Mouse (Mus musculus) liver, embryonic 13.5 days (tissue): Measurements from ENCODE around the gene Psmd1. TPM values are rescaled to one million over a fixed set of nuclear protein-coding genes. Genes with fewer than 3 reads are reported as not detected.
"Not testable (repeated sequence)": the region's sequence is repeated elsewhere in the genome, so short reads cannot be mapped to it uniquely, and the experiment has no call there.

Source experiments
- ATAC-seq: fragments of 200-750 bp; cut with Nextera tagmentation; 2 replicates; pipeline ENCODE4 v1.8.0; 2017; ENCODE audit warnings: low read depth, mild to moderate bottlenecking, moderate number of reproducible peaks, moderate library complexity
- DNase-seq: peaks from one replicate; pipeline ENCODE4 v3.0.0; 2022
- H3K27ac ChIP-seq: fragments of 300-500 bp; sonication (generic); 2 replicates; pipeline ENCODE4 v1.5.1; 2015; ENCODE audit warnings: moderate library complexity, mild to moderate bottlenecking, inconsistent platforms
- H3K27me3 ChIP-seq: fragments of 300-500 bp; sonication (generic); 2 replicates; pipeline ENCODE4 v1.6.1; 2015; ENCODE audit warnings: mild to moderate bottlenecking, inconsistent platforms
- H3K36me3 ChIP-seq: fragments of 300-500 bp; sonication (generic); 2 replicates; pipeline ENCODE4 v1.6.1; 2015; ENCODE audit warnings: mild to moderate bottlenecking, inconsistent platforms
- H3K4me1 ChIP-seq: fragments of 300-500 bp; sonication (generic); replicated peaks from 2 replicates; pipeline ENCODE4 v1.6.1; 2015; ENCODE audit warnings: inconsistent platforms
- H3K4me2 ChIP-seq: fragments of 300-500 bp; sonication (generic); 2 replicates; pipeline ENCODE4 v1.6.1; 2015; ENCODE audit warnings: inconsistent platforms, mild to moderate bottlenecking, moderate library complexity
- H3K4me3 ChIP-seq: fragments of 300-500 bp; sonication (generic); replicated peaks from 2 replicates; pipeline ENCODE4 v1.5.1; 2015; ENCODE audit warnings: mild to moderate bottlenecking, inconsistent platforms
- H3K9ac ChIP-seq: fragments of 300-500 bp; sonication (generic); 2 replicates; pipeline ENCODE4 v1.6.1; 2015; ENCODE audit warnings: mild to moderate bottlenecking, inconsistent platforms
- H3K9me3 ChIP-seq: fragments of 300-500 bp; sonication (generic); replicated peaks from 2 replicates; pipeline ENCODE4 v1.6.1; 2016; ENCODE audit warnings: inconsistent platforms
- WGBS: fragments of 180-500 bp; shearing (Covaris S2); methylation state at CpG from one replicate; pipeline ENCODE4 v1.1.7; 2015; ENCODE audit not compliant: insufficient replicate concordance; 5-methylcytosine and 5-hydroxymethylcytosine counted together
- polyA plus RNA-seq: library from polyadenylated mRNA; unstranded; fragments of >200 nt; fragmentation: Nextera tagmentation; extraction: Ambion mirVana; gene quantifications from 2 replicates; pipeline ENCODE4 v1.2.1, GENCODE M21; 2015

Gene Psmd1
- 134 and 155 TPM in 2 replicates for polyA plus RNA-seq

GRCm38 (mm10) chr1:86064271-86064991 lies at the start of gene Psmd1:
Psmd1 (plus strand) TSS chr1:86064387.
- DNase-seq (peak; percentile 84), ATAC-seq (peak; percentile 89)
- Histone ChIP-seq H3K27me3 (no peaks in the 10 kb centered on the region), H3K9ac (peak within 1 kb of the TSS; percentile 99), H3K27ac (peak within 1 kb of the TSS; percentile 87), H3K9me3 (no peaks in the 10 kb centered on the region), H3K36me3 (peaks cover 18% of the 10 kb centered on the region), H3K4me3 (peak within 1 kb of the TSS; percentile 99), H3K4me1 (peaks cover 50% of the 10 kb centered on the region), H3K4me2 (peak within 1 kb of the TSS; percentile 92)
- WGBS, result under 1% methylated on average over 47 of the region's 47 CpGs

- peaks cover 42% of the 10 kb centered on the region for H3K27me3 ChIP-seq
- H3K4me2 ChIP-seq, H3K27ac ChIP-seq, H3K9me3 ChIP-seq, H3K9ac ChIP-seq, ATAC-seq, H3K4me1 ChIP-seq, H3K4me3 ChIP-seq, DNase-seq, H3K36me3 ChIP-seq: not testable (repeated sequence)
- 87% methylated on average over 9 of the region's 9 CpGs for WGBS
These were observed 48.4 kb upstream of the Psmd1 start for GRCm38 (mm10) chr1:86015758-86016157.

GRCm38 (mm10) chr1:86016516-86016915 lies 47.7 kb upstream of the Psmd1 start, which contains the start of gene Spata3:
Spata3 (plus strand) TSS chr1:86016816.
- no peaks in the 10 kb centered on the region for H3K36me3 ChIP-seq
- no peaks in the 10 kb centered on the region for H3K9me3 ChIP-seq
- 72% methylated on average over 8 of the region's 8 CpGs for WGBS
- no peak within 1 kb of the TSS for H3K27ac ChIP-seq
- H3K27me3 ChIP-seq, result peaks cover 45% of the 10 kb centered on the region
- ATAC-seq (no peak), DNase-seq (no peak)
- no peak within 1 kb of the TSS for H3K9ac ChIP-seq
- no peak within 1 kb of the TSS for H3K4me2 ChIP-seq
- H3K4me1 ChIP-seq, result no peaks in the 10 kb centered on the region
- no peak within 1 kb of the TSS for H3K4me3 ChIP-seq

DNA sequence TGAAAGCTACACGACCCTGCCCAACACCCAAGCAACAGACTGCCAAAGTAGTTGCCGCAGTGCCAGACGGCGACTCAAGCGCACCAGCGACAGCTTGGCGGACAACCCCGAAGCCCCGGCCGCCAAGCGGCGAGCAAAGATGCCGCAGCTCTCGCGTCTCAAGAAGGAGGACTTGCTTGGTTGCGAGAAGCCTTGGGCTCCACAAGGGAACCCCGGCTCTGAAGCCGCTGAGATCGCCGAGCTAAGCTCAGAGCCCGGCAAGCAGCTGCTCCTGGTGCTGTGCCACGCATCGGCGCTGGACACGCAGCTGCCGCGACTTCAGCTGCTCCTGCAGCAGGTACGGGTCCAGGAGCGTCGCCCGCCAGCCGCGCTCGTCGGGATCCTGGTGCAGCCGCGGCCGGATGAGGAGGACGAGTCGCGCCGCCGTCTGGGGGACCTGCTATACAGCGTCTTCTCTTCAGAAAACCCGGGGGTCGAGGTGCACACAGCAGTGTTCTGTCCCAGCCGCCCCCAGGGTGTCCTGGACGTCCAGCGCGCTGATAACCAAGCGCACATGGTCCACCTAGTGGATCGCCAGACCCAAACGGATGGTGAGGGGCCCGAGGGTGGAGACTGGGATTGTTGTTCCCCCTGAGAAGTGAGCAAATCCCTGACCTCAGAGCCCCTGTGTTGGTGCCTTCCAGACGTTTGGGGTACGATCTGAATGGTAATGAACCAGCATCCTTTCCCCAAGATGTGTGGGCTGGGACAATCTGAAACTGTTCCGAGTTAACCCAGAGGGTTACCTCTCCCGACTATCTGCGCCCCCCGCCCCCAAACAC lies 45.7 kb upstream of the Psmd1 start:
- ATAC-seq, result no peak
- peak overlapping the region; percentile 43 for H3K4me3 ChIP-seq
- no peak overlapping the region for H3K27ac ChIP-seq
- 0 out of 2 replicates have a peak overlapping the region, but pooled peaks have one; percentile 41 for H3K9ac ChIP-seq
- H3K9me3 ChIP-seq, result no peaks in the 10 kb centered on the region
- peaks cover 48% of the 10 kb centered on the region for H3K27me3 ChIP-seq
- 0 out of 2 replicates have a peak, but pooled peaks cover 3% of the 10 kb centered on the region for H3K4me1 ChIP-seq
- WGBS, result 2% methylated on average over 58 of the region's 60 CpGs
- H3K36me3 ChIP-seq, result no peaks in the 10 kb centered on the region
- DNase-seq, result no peak
- H3K4me2 ChIP-seq, result peak overlapping the region; percentile 63

GRCm38 (mm10) chr1:86021365-86021989 lies 42.7 kb upstream of the Psmd1 start:
- Histone ChIP-seq H3K9ac (no peak overlapping the region), H3K4me2 (no peak overlapping the region), H3K36me3 (no peaks in the 10 kb centered on the region), H3K4me3 (no peak overlapping the region), H3K27me3 (peaks cover 47% of the 10 kb centered on the region), H3K9me3 (no peaks in the 10 kb centered on the region), H3K4me1 (0 out of 2 replicates have a peak, but pooled peaks cover 3% of the 10 kb centered on the region), H3K27ac (no peak overlapping the region)
- no peak for ATAC-seq
- no peak for DNase-seq
- WGBS, result 41% methylated on average over 11 of the region's 11 CpGs

GRCm38 (mm10) chr1:86032273-86032987 lies 31.8 kb upstream of the Psmd1 start:
- DNase-seq (no peak), ATAC-seq (no peak)
- no peaks in the 10 kb centered on the region for H3K4me1 ChIP-seq
- peaks cover 19% of the 10 kb centered on the region for H3K27me3 ChIP-seq
- H3K27ac ChIP-seq, result no peak overlapping the region
- H3K36me3 ChIP-seq, result no peaks in the 10 kb centered on the region
- no peak overlapping the region for H3K4me2 ChIP-seq
- WGBS, result 29% methylated on average over 11 of the region's 11 CpGs
- H3K9me3 ChIP-seq, result no peaks in the 10 kb centered on the region
- H3K4me3 ChIP-seq, result no peak overlapping the region
- H3K9ac ChIP-seq, result no peak overlapping the region

- no peak overlapping the region for H3K9ac ChIP-seq
- H3K4me1 ChIP-seq, result peaks cover 10% of the 10 kb centered on the region
- 44% methylated on average over 3 of the region's 3 CpGs for WGBS
- DNase-seq (no peak), ATAC-seq (0 out of 2 replicates have a peak, but pooled peaks have one; percentile 38)
- no peaks in the 10 kb centered on the region for H3K9me3 ChIP-seq
- no peak overlapping the region for H3K4me3 ChIP-seq
- H3K4me2 ChIP-seq, result no peak overlapping the region
- peak overlapping the region; percentile 18 for H3K27ac ChIP-seq
- peaks cover 11% of the 10 kb centered on the region for H3K27me3 ChIP-seq
- H3K36me3 ChIP-seq, result no peaks in the 10 kb centered on the region
These were observed 25.8 kb upstream of the Psmd1 start for GRCm38 (mm10) chr1:86038191-86038951.

GRCm38 (mm10) chr1:86040131-86040530 lies 24.1 kb upstream of the Psmd1 start:
- DNase-seq (no peak), ATAC-seq (peak; percentile 57)
- Histone ChIP-seq H3K27me3 (peaks cover 26% of the 10 kb centered on the region), H3K9ac (no peak overlapping the region), H3K9me3 (no peaks in the 10 kb centered on the region), H3K4me3 (no peak overlapping the region), H3K4me1 (peaks cover 10% of the 10 kb centered on the region), H3K27ac (peak overlapping the region; percentile 29; the same call in 1 of the 2 replicates), H3K4me2 (no peak overlapping the region), H3K36me3 (no peaks in the 10 kb centered on the region)
- 39% methylated on average over 4 of the region's 4 CpGs for WGBS

DNA sequence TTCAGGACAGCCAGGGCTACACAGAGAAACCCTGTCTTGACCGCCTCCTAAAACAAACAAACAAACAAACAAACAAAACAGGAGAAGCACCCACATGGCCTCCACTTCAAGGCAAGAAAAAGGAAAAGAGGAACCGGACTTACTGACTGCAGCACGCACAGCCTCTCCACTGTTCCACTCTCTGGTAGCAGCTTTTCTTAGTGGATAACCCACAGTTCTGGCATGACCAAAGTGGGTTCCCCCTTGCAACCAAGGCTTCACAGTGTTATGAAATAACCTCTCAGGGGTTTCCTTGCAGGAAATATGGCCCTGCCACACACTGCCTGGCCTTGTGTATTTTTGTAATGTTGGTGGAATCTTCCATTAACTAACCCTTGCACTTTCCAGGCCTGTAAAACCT lies 23.4 kb upstream of the Psmd1 start:
- Histone ChIP-seq H3K9ac (no peak overlapping the region), H3K27ac (peak overlapping the region; percentile 42; the same call in 1 of the 2 replicates), H3K4me3 (no peak overlapping the region), H3K27me3 (peaks cover 33% of the 10 kb centered on the region), H3K36me3 (no peaks in the 10 kb centered on the region), H3K9me3 (no peaks in the 10 kb centered on the region), H3K4me1 (peaks cover 10% of the 10 kb centered on the region), H3K4me2 (no peak overlapping the region)
- no peak for DNase-seq
- WGBS, result 59% methylated on average over 3 of the region's 3 CpGs
- ATAC-seq, result no peak

GRCm38 (mm10) chr1:86045056-86045455 lies 19.1 kb upstream of the Psmd1 start:
- Histone ChIP-seq H3K4me1 (no peaks in the 10 kb centered on the region), H3K4me3 (0 out of 2 replicates have a peak overlapping the region, but pooled peaks have one; percentile 59), H3K27me3 (peaks cover 68% of the 10 kb centered on the region), H3K36me3 (peaks cover 4% of the 10 kb centered on the region; the same call in 1 of the 2 replicates), H3K27ac (no peak overlapping the region), H3K9ac (no peak overlapping the region), H3K9me3 (no peaks in the 10 kb centered on the region), H3K4me2 (peak overlapping the region; percentile 61)
- DNase-seq, result no peak
- 36% methylated on average over 4 of the region's 4 CpGs for WGBS
- no peak for ATAC-seq
